Mouse (Mus musculus): ENCODE measurements at regions not wholly inside any gene's neighbourhood (a gene's known extent, or its start where the extent isn't known, plus 50 kb on each side); places are given as distances from the start of the nearest gene placed in this dataset.
A peak's percentile ranks its signal among the peaks of the same experiment; 100 is the strongest.

- no peak overlapping the region for H3K4me2 ChIP-seq (ENCODE audit: low read depth, low read length)
- H3K9me3 ChIP-seq (replicated peaks; ENCODE audit: control insufficient read depth, low read length), result no peaks in the 10 kb centered on the region
- TF ChIP-seq EP300 (IDR thresholded peaks at IDR 0.05; ENCODE audit: low read depth) (no peak), CTCF (IDR thresholded peaks at IDR 0.05; ENCODE audit: low read depth) (no peak)
- no peak overlapping the region for H3K9ac ChIP-seq (replicated peaks; ENCODE audit: low read depth, low read length)
- DNase-seq (ENCODE audit: low spot score), result no peak
- no peaks in the 10 kb centered on the region for H3K36me3 ChIP-seq (replicated peaks; ENCODE audit: control insufficient read depth, insufficient read depth, low read length)
- H3K27me3 ChIP-seq (ENCODE audit: control insufficient read depth, insufficient read depth, low read length), result no peaks in the 10 kb centered on the region
- ATAC-seq (ENCODE audit: insufficient read depth, low read depth), result no peak
- H3K27ac ChIP-seq (ENCODE audit: low read depth), result no peak overlapping the region
- H3K4me1 ChIP-seq (ENCODE audit: control insufficient read depth, insufficient read depth), result no peaks in the 10 kb centered on the region
- WGBS, result 56% methylated on average over 2 of the region's 2 CpGs
- no peak overlapping the region for H3K4me3 ChIP-seq (ENCODE audit: low read depth, low read length)
Measured at GRCm38 (mm10) chr17:82583801-82584200, 631.3 kb upstream of the Pkdcc start.

- peak; percentile 90 for ATAC-seq (ENCODE audit: insufficient read depth, low read depth)
- DNase-seq (ENCODE audit: low spot score), result peak; percentile 73
- TF ChIP-seq CTCF (IDR thresholded peaks at IDR 0.05; ENCODE audit: low read depth) (no peak), EP300 (IDR thresholded peaks at IDR 0.05; ENCODE audit: low read depth) (no peak)
Measured at GRCm38 (mm10) chr17:82533521-82533920, 681.6 kb upstream of the Pkdcc start.

GRCm38 (mm10) chr17:82518129-82518528, 697.0 kb upstream of the Pkdcc start:
- no peaks in the 10 kb centered on the region for H3K36me3 ChIP-seq (replicated peaks; ENCODE audit: control insufficient read depth, insufficient read depth, low read length)
- ATAC-seq (ENCODE audit: insufficient read depth, low read depth) (no peak), DNase-seq (ENCODE audit: low spot score) (no peak)
- H3K4me3 ChIP-seq (ENCODE audit: low read depth, low read length), result no peak overlapping the region
- H3K27ac ChIP-seq (ENCODE audit: low read depth), result no peak overlapping the region
- no peaks in the 10 kb centered on the region for H3K9me3 ChIP-seq (replicated peaks; ENCODE audit: control insufficient read depth, low read length)
- no peak overlapping the region for H3K9ac ChIP-seq (replicated peaks; ENCODE audit: low read depth, low read length)
- H3K4me1 ChIP-seq (ENCODE audit: control insufficient read depth, insufficient read depth), result no peaks in the 10 kb centered on the region
- H3K4me2 ChIP-seq (ENCODE audit: low read depth, low read length), result no peak overlapping the region
- H3K27me3 ChIP-seq (ENCODE audit: control insufficient read depth, insufficient read depth, low read length), result no peaks in the 10 kb centered on the region
- TF ChIP-seq EP300 (IDR thresholded peaks at IDR 0.05; ENCODE audit: low read depth) (no peak), CTCF (IDR thresholded peaks at IDR 0.05; ENCODE audit: low read depth) (no peak)

More at GRCm38 (mm10) chr17:82533521-82533920, 681.6 kb upstream of the Pkdcc start:
- peaks cover 9% of the 10 kb centered on the region; the same call in 1 of the 2 replicates for H3K4me1 ChIP-seq (ENCODE audit: control insufficient read depth, insufficient read depth)
- H3K9ac ChIP-seq (replicated peaks; ENCODE audit: low read depth, low read length), result no peak overlapping the region
- WGBS, result 26% methylated on average over 5 of the region's 5 CpGs
- no peaks in the 10 kb centered on the region for H3K27me3 ChIP-seq (ENCODE audit: control insufficient read depth, insufficient read depth, low read length)
- peak overlapping the region; percentile 25; the same call in 1 of the 2 replicates for H3K4me2 ChIP-seq (ENCODE audit: low read depth, low read length)
- H3K4me3 ChIP-seq (ENCODE audit: low read depth, low read length), result no peak overlapping the region
- no peaks in the 10 kb centered on the region for H3K36me3 ChIP-seq (replicated peaks; ENCODE audit: control insufficient read depth, insufficient read depth, low read length)
- H3K9me3 ChIP-seq (replicated peaks; ENCODE audit: control insufficient read depth, low read length), result no peaks in the 10 kb centered on the region
- no peak overlapping the region for H3K27ac ChIP-seq (ENCODE audit: low read depth)

- no peak overlapping the region for H3K4me2 ChIP-seq (ENCODE audit: low read depth, low read length)
- no peaks in the 10 kb centered on the region for H3K9me3 ChIP-seq (replicated peaks; ENCODE audit: control insufficient read depth, low read length)
- H3K27ac ChIP-seq (ENCODE audit: low read depth), result no peak overlapping the region
- H3K9ac ChIP-seq (replicated peaks; ENCODE audit: low read depth, low read length), result no peak overlapping the region
- no peaks in the 10 kb centered on the region for H3K27me3 ChIP-seq (ENCODE audit: control insufficient read depth, insufficient read depth, low read length)
- no peak for ATAC-seq (ENCODE audit: insufficient read depth, low read depth)
- DNase-seq (ENCODE audit: low spot score), result no peak
- 68% methylated on average over 3 of the region's 3 CpGs for WGBS
- H3K36me3 ChIP-seq (replicated peaks; ENCODE audit: control insufficient read depth, insufficient read depth, low read length), result no peaks in the 10 kb centered on the region
- H3K4me1 ChIP-seq (ENCODE audit: control insufficient read depth, insufficient read depth), result no peaks in the 10 kb centered on the region
- TF ChIP-seq CTCF (IDR thresholded peaks at IDR 0.05; ENCODE audit: low read depth) (no peak), EP300 (IDR thresholded peaks at IDR 0.05; ENCODE audit: low read depth) (no peak)
- H3K4me3 ChIP-seq (ENCODE audit: low read depth, low read length), result no peak overlapping the region
Measured at GRCm38 (mm10) chr17:82516850-82517249, 698.2 kb upstream of the Pkdcc start.

GRCm38 (mm10) chr17:82513816-82514215, 701.3 kb upstream of the Pkdcc start:
- no peak for TF ChIP-seq EP300 (IDR thresholded peaks at IDR 0.05; ENCODE audit: low read depth)
- no peaks in the 10 kb centered on the region for H3K27me3 ChIP-seq (ENCODE audit: control insufficient read depth, insufficient read depth, low read length)
- no peaks in the 10 kb centered on the region for H3K4me1 ChIP-seq (ENCODE audit: control insufficient read depth, insufficient read depth)
- no peak overlapping the region for H3K9ac ChIP-seq (replicated peaks; ENCODE audit: low read depth, low read length)
- H3K4me2 ChIP-seq (ENCODE audit: low read depth, low read length), result no peak overlapping the region
- no peaks in the 10 kb centered on the region for H3K9me3 ChIP-seq (replicated peaks; ENCODE audit: control insufficient read depth, low read length)
- no peak overlapping the region for H3K4me3 ChIP-seq (ENCODE audit: low read depth, low read length)
- WGBS, result 78% methylated on average over 2 of the region's 2 CpGs
- no peaks in the 10 kb centered on the region for H3K36me3 ChIP-seq (replicated peaks; ENCODE audit: control insufficient read depth, insufficient read depth, low read length)
- DNase-seq (ENCODE audit: low spot score) (no peak), ATAC-seq (ENCODE audit: insufficient read depth, low read depth) (no peak)
- H3K27ac ChIP-seq (ENCODE audit: low read depth), result no peak overlapping the region

GRCm38 (mm10) chr17:82504291-82504690, 710.8 kb upstream of the Pkdcc start:
- H3K4me3 ChIP-seq (ENCODE audit: low read depth, low read length), result no peak overlapping the region
- no peaks in the 10 kb centered on the region for H3K27me3 ChIP-seq (ENCODE audit: control insufficient read depth, insufficient read depth, low read length)
- H3K4me1 ChIP-seq (ENCODE audit: control insufficient read depth, insufficient read depth), result no peaks in the 10 kb centered on the region
- no peak for TF ChIP-seq CTCF (IDR thresholded peaks at IDR 0.05; ENCODE audit: low read depth)
- no peak for TF ChIP-seq EP300 (IDR thresholded peaks at IDR 0.05; ENCODE audit: low read depth)
- no peak overlapping the region for H3K4me2 ChIP-seq (ENCODE audit: low read depth, low read length)
- no peaks in the 10 kb centered on the region for H3K36me3 ChIP-seq (replicated peaks; ENCODE audit: control insufficient read depth, insufficient read depth, low read length)
- DNase-seq (ENCODE audit: low spot score) (no peak), ATAC-seq (ENCODE audit: insufficient read depth, low read depth) (no peak)
- H3K9me3 ChIP-seq (replicated peaks; ENCODE audit: control insufficient read depth, low read length), result no peaks in the 10 kb centered on the region
- no peak overlapping the region for H3K9ac ChIP-seq (replicated peaks; ENCODE audit: low read depth, low read length)
- WGBS, result 72% methylated on average over 3 of the region's 3 CpGs
- H3K27ac ChIP-seq (ENCODE audit: low read depth), result no peak overlapping the region

All from heart, postnatal 0 days (tissue).